Mouse (Mus musculus) left cerebral cortex, adult 2 months (tissue): ENCODE data around the gene Slc48a1. TPM values are rescaled to one million over a fixed set of nuclear protein-coding genes. Genes with fewer than 3 reads are reported as not detected.

Experiments
- DNase-seq, 2 experiments: peaks; one replicate each; pipeline ENCODE4 v3.0.0; 2021 to 2022; ENCODE audit warnings: low spot score in 2 of 2, mixed read lengths in 1 of 2; ENCODE audit errors: extremely low spot score in 1 of 2
- H3K27ac ChIP-seq: fragments of 200-600 bp; 2 replicates; pipeline ENCODE4 v1.8.1; 2022
- H3K4me3 ChIP-seq: fragments of 200-600 bp; 2 replicates; pipeline ENCODE4 v1.8.1; 2022
- CTCF ChIP-seq: fragments of 200-600 bp; IDR thresholded peaks from 2 replicates; pipeline ENCODE4 v1.8.1; 2022; ENCODE audit warnings: antibody characterized with exemption, mild to moderate bottlenecking, moderate library complexity
- intact Hi-C: fragments of 180-260 bp; cut with DNase I; formaldehyde crosslinking; loops from one replicate; pipeline ENCODE4 v1.15.1; 2025
- total RNA-seq, 2 experiments: library from RNA; stranded (reverse); gene quantifications; 2 replicates each; pipeline ENCODE4 v1.2.3; 2021

The Slc48a1 gene
- total RNA-seq, 2 experiments from 2014 or later = 157 to 161 TPM

GRCm38 (mm10) chr15:97811307-97811706 is 33.0 kb downstream of the Slc48a1 start:
- H3K4me3 ChIP-seq = no peak overlapping the region
- TF ChIP-seq CTCF = no peak
- DNase-seq = no peak
- peak overlapping the region; percentile 67 for H3K27ac ChIP-seq
- intact Hi-C loops = loop anchor here (2.0 kb wide), 1 partner anchor 39 kb away; no protein-coding TSS in a partner anchor

- peak overlapping the region; percentile 67 for H3K27ac ChIP-seq
- TF ChIP-seq CTCF = no peak
- intact Hi-C loops = loop anchor here (1.0 kb wide), 1 partner anchor 17 kb away; no protein-coding TSS in a partner anchor
- peak; percentile 72 to 90 for DNase-seq
- H3K4me3 ChIP-seq = no peak overlapping the region
Observed at GRCm38 (mm10) chr15:97812126-97812525, 33.8 kb downstream of the Slc48a1 start.

- intact Hi-C loops = loop anchor here (1.0 kb wide), 1 partner anchor 16 kb away; no protein-coding TSS in a partner anchor
- Histone ChIP-seq H3K27ac (peak overlapping the region; percentile 67), H3K4me3 (no peak overlapping the region)
- DNase-seq = no peak
- TF ChIP-seq CTCF = no peak
Observed at GRCm38 (mm10) chr15:97812875-97813274, 34.6 kb downstream of the Slc48a1 start.

GRCm38 (mm10) chr15:97813452-97814204 is 35.3 kb downstream of the Slc48a1 start:
- peak overlapping the region; percentile 67 for H3K27ac ChIP-seq
- no peak overlapping the region for H3K4me3 ChIP-seq
- no peak for DNase-seq
- intact Hi-C loops = no loop called here
- no peak for TF ChIP-seq CTCF

- intact Hi-C loops = no loop called here
- Histone ChIP-seq H3K4me3 (no peak overlapping the region), H3K27ac (peak overlapping the region; percentile 63)
- DNase-seq = no peak
- TF ChIP-seq CTCF = no peak
Observed at GRCm38 (mm10) chr15:97814703-97815102, 36.4 kb downstream of the Slc48a1 start.

- no peak for TF ChIP-seq CTCF
- Histone ChIP-seq H3K27ac (peak overlapping the region; percentile 63), H3K4me3 (no peak overlapping the region)
- intact Hi-C loops = no loop called here
- no peak for DNase-seq
Observed at GRCm38 (mm10) chr15:97815254-97815653, 36.9 kb downstream of the Slc48a1 start.

- no peak overlapping the region for H3K27ac ChIP-seq
- intact Hi-C loops = no loop called here
- no peak for DNase-seq
- peak; percentile 12 for TF ChIP-seq CTCF
- H3K4me3 ChIP-seq = no peak overlapping the region
Observed at GRCm38 (mm10) chr15:97816199-97816994, 38.1 kb downstream of the Slc48a1 start.

- H3K27ac ChIP-seq = no peak overlapping the region
- no peak for TF ChIP-seq CTCF
- DNase-seq = no peak
- no peak overlapping the region for H3K4me3 ChIP-seq
- intact Hi-C loops = no loop called here
Observed at GRCm38 (mm10) chr15:97819937-97820336, 41.6 kb downstream of the Slc48a1 start.

GRCm38 (mm10) chr15:97821321-97821982 is 43.1 kb downstream of the Slc48a1 start:
- H3K4me3 ChIP-seq = no peak overlapping the region
- no peak for DNase-seq
- H3K27ac ChIP-seq = peak overlapping the region; percentile 32; the same call in 1 of the 2 replicates
- TF ChIP-seq CTCF = no peak; the same call in 1 of the 2 replicates
- intact Hi-C loops = no loop called here

- TF ChIP-seq CTCF = no peak
- Histone ChIP-seq H3K4me3 (no peak overlapping the region), H3K27ac (peak overlapping the region; percentile 32; the same call in 1 of the 2 replicates)
- DNase-seq = no peak
- intact Hi-C loops = no loop called here
Observed at GRCm38 (mm10) chr15:97821983-97822363, 43.7 kb downstream of the Slc48a1 start.

- peak overlapping the region; percentile 82; the same call in 1 of the 2 replicates for H3K27ac ChIP-seq
- DNase-seq = no peak
- TF ChIP-seq CTCF = no peak
- intact Hi-C loops = no loop called here
- no peak overlapping the region for H3K4me3 ChIP-seq
Observed at GRCm38 (mm10) chr15:97822545-97823228, 44.4 kb downstream of the Slc48a1 start.
